Mouse (Mus musculus) ES-E14 (cell line): ENCODE measurements at regions not wholly inside any gene's neighbourhood (a gene's known extent, or its start where the extent isn't known, plus 50 kb on each side); places are given as distances from the start of the nearest gene placed in this dataset.

Experiments
- DNase-seq: peaks from one replicate; pipeline ENCODE4 v3.0.0-alpha.2; 2013; ENCODE audit warnings: low read depth, low spot score
- H3K27ac ChIP-seq: 2 replicates; pipeline ENCODE4 v1.5.1; 2012; ENCODE audit warnings: low read depth, mild to moderate bottlenecking, low read length, moderate library complexity, mixed read lengths; ENCODE audit not compliant: poor library complexity, insufficient read depth, severe bottlenecking
- H3K36me3 ChIP-seq: 2 replicates; pipeline ENCODE4 v1.6.1; 2012; ENCODE audit warnings: mild to moderate bottlenecking, low read length, moderate library complexity, mixed read lengths; ENCODE audit not compliant: control insufficient read depth, poor library complexity, insufficient read depth, severe bottlenecking
- H3K4me1 ChIP-seq, 2 experiments: fragments of 150-350 bp in 1 of 2; sonication (generic) in 1 of 2; 2 replicates each; pipeline ENCODE4 v1.6.1; 2012; ENCODE audit warnings: low read length in 2 of 2, mild to moderate bottlenecking in 1 of 2, mixed read lengths in 1 of 2; ENCODE audit not compliant: control insufficient read depth in 2 of 2, insufficient read depth in 2 of 2, poor library complexity in 1 of 2
- H3K4me3 ChIP-seq, 2 experiments: fragments of 150-350 bp in 1 of 2; sonication (generic) in 1 of 2; 2 replicates each; pipeline ENCODE4 v1.5.1; 2012; ENCODE audit warnings: low read length in 2 of 2, low read depth in 1 of 2, mild to moderate bottlenecking in 1 of 2, mixed read lengths in 1 of 2; ENCODE audit not compliant: insufficient read depth in 1 of 2, poor library complexity in 1 of 2, severe bottlenecking in 1 of 2
- H3K9ac ChIP-seq: 2 replicates; pipeline ENCODE4 v1.6.1; 2012; ENCODE audit warnings: low read depth, mild to moderate bottlenecking, low read length, mixed read lengths; ENCODE audit not compliant: poor library complexity, insufficient read depth, severe bottlenecking
- H3K9me3 ChIP-seq: fragments of 150-350 bp; sonication (generic); 2 replicates; pipeline ENCODE4 v1.6.1; 2012; ENCODE audit warnings: low read depth, mild to moderate bottlenecking, low read length; ENCODE audit not compliant: control insufficient read depth, insufficient read depth
- CHD2 ChIP-seq: IDR thresholded peaks from 2 replicates; pipeline ENCODE4 v1.6.1; 2014; ENCODE audit warnings: mild to moderate bottlenecking, low read depth, low read length, inconsistent platforms
- HCFC1 ChIP-seq: IDR thresholded peaks from 2 replicates; pipeline ENCODE4 v1.6.1; 2012; ENCODE audit warnings: low read length, inconsistent platforms, borderline replicate concordance; ENCODE audit not compliant: insufficient read depth
- MAFK ChIP-seq: IDR thresholded peaks from 2 replicates; pipeline ENCODE4 v1.6.1; 2014; ENCODE audit warnings: mild to moderate bottlenecking, low read depth, low read length, inconsistent platforms; ENCODE audit not compliant: insufficient read depth
- ZC3H11A ChIP-seq: IDR thresholded peaks from 2 replicates; pipeline ENCODE4 v1.6.1; 2012; ENCODE audit warnings: low read depth, mild to moderate bottlenecking, inconsistent platforms, low read length, borderline replicate concordance
- ZNF384 ChIP-seq: IDR thresholded peaks from 2 replicates; pipeline ENCODE4 v1.6.1; 2012; ENCODE audit warnings: low read depth, low read length, inconsistent platforms
- in situ Hi-C, 2 experiments: fragments of 600-800 bp; cut with MboI; formaldehyde crosslinking; loops; one replicate each; pipeline ENCODE4 v1.15.1; 2025; ENCODE audit warnings: low sequenced_read_pairs in 2 of 2, inconsistent platforms in 1 of 2; ENCODE audit not compliant: unreplicated experiment in 2 of 2

DNA sequence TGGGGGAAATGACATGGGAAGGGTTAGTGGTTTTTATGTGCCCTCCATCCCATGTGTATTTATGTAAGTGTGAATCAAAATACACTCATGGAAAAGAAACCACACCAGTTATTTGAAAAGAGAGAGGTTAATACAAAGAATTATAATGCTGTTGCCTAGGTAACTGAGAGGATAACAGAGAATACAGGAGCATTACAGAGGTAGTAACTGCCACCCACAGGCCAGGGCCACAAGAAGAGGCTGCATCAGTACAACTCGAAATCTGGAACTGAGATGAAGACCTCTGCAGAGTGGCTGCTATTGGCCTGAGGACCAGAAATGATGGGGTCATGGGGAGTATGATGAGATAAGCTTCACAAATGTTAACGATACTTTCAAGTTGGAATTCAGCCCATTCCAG is 243.4 kb upstream of the Ldb2 start:
- H3K27ac ChIP-seq = no peak overlapping the region
- no peaks in the 10 kb centered on the region for H3K4me1 ChIP-seq
- no peaks in the 10 kb centered on the region for H3K36me3 ChIP-seq
- H3K9ac ChIP-seq = no peak overlapping the region
- H3K4me3 ChIP-seq = no peak overlapping the region
- no peaks in the 10 kb centered on the region for H3K9me3 ChIP-seq
- DNase-seq = no peak
- no peak for TF ChIP-seq HCFC1
- no peak for TF ChIP-seq ZC3H11A
- TF ChIP-seq ZNF384 = no peak
- no peak for TF ChIP-seq CHD2
- no peak for TF ChIP-seq MAFK
- in situ Hi-C loops = no loop called here

DNA sequence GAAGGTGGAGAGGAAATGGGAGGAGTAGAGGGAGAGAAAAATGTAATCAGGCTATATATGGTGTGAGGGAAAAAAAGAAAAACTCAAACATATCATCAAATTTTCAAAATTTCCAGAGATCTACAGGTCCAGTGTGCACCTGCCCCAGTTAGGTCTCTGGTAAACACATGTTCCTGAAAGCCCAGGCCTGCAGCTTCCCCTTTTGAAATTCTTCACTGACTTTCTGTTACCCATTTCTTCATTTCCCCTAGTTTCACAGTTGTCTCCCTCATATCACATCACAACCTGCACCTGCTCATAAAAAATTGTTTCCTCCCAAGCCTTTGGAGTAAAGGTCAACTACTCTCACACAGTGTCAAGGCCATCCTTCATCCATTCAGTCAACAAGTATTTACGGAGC is 236.9 kb upstream of the Ldb2 start:
- Histone ChIP-seq H3K4me1 (no peaks in the 10 kb centered on the region), H3K9ac (no peak overlapping the region), H3K27ac (no peak overlapping the region), H3K36me3 (no peaks in the 10 kb centered on the region), H3K4me3 (no peak overlapping the region), H3K9me3 (no peaks in the 10 kb centered on the region)
- in situ Hi-C loops = no loop called here
- DNase-seq = no peak
- no peak for TF ChIP-seq MAFK
- no peak for TF ChIP-seq HCFC1
- no peak for TF ChIP-seq ZNF384
- TF ChIP-seq CHD2 = no peak
- TF ChIP-seq ZC3H11A = no peak

- in situ Hi-C loops = no loop called here
- no peak overlapping the region for H3K27ac ChIP-seq
- no peak for TF ChIP-seq MAFK
- TF ChIP-seq CHD2 = no peak
- TF ChIP-seq ZNF384 = no peak
- no peak for TF ChIP-seq HCFC1
- TF ChIP-seq ZC3H11A = no peak
- DNase-seq = no peak
- no peaks in the 10 kb centered on the region for H3K9me3 ChIP-seq
- H3K4me1 ChIP-seq = no peaks in the 10 kb centered on the region
- H3K36me3 ChIP-seq = no peaks in the 10 kb centered on the region
- no peak overlapping the region for H3K4me3 ChIP-seq
- no peak overlapping the region for H3K9ac ChIP-seq
These were observed 233.7 kb upstream of the Ldb2 start for GRCm38 (mm10) chr5:45033146-45033545.

GRCm38 (mm10) chr5:45027876-45028275 is 228.4 kb upstream of the Ldb2 start:
- no peaks in the 10 kb centered on the region for H3K36me3 ChIP-seq

DNA sequence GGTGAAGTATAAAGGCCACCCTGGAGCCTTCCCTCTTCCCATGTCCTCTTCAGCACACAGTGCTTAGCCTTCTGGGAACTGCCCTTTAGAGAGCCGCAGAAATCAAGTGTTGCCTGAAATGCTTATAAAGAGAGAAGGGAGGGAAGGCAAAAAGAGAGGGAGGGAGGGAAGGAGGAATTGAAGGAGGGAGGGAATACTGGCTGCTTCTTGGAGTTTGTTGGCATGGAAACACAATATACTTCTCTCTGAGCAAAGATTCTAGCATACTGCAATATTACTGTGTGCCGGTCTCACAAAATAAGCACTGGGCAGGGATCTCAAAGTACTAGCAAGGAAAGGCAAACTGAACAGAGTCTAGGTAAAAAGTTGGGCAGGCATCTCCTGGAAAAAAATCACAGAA is 225.9 kb upstream of the Ldb2 start:
- no peak for DNase-seq
- no peak overlapping the region for H3K4me3 ChIP-seq
- no peak overlapping the region for H3K9ac ChIP-seq
- no peak overlapping the region for H3K27ac ChIP-seq
- in situ Hi-C loops = no loop called here
- TF ChIP-seq ZC3H11A (no peak), CHD2 (no peak)
- 0 out of 4 replicates have a peak, but pooled peaks cover 0 to 3% of the 10 kb centered on the region in 2 experiments for H3K4me1 ChIP-seq
- no peaks in the 10 kb centered on the region for H3K36me3 ChIP-seq
- no peaks in the 10 kb centered on the region for H3K9me3 ChIP-seq

More at GRCm38 (mm10) chr5:45027876-45028275, 228.4 kb upstream of the Ldb2 start:
- H3K4me3 ChIP-seq = no peak overlapping the region
- no peak overlapping the region for H3K9ac ChIP-seq
- no peak overlapping the region for H3K27ac ChIP-seq
- H3K4me1 ChIP-seq = 0 out of 4 replicates have a peak, but pooled peaks cover 0 to 3% of the 10 kb centered on the region in 2 experiments
- DNase-seq = peak; percentile 8
- in situ Hi-C loops = no loop called here
- TF ChIP-seq HCFC1 (no peak), MAFK (no peak), ZC3H11A (no peak), CHD2 (no peak), ZNF384 (no peak)
- H3K9me3 ChIP-seq = no peaks in the 10 kb centered on the region
